Mouse (Mus musculus): ENCODE results near the gene Dcaf10. TPM values are rescaled to one million over a fixed set of nuclear protein-coding genes. Genes with fewer than 3 reads are reported as not detected.
"Not testable (repeated sequence)": the region's sequence is repeated elsewhere in the genome, so short reads cannot be mapped to it uniquely, and the experiment has no call there.

The Dcaf10 gene
- polyA plus RNA-seq, 1 experiment from 2014 or later, result 8.8 TPM

- H3K9me3 ChIP-seq (replicated peaks; ENCODE audit: control insufficient read depth, low read length), result no peaks in the 10 kb centered on the region
- no peak for ATAC-seq
- H3K4me1 ChIP-seq (ENCODE audit: control insufficient read depth, insufficient read depth, low read length), result no peaks in the 10 kb centered on the region
- no peak for DNase-seq (ENCODE audit: low spot score)
- H3K27me3 ChIP-seq (replicated peaks; ENCODE audit: control insufficient read depth, insufficient read depth, low read length), result no peaks in the 10 kb centered on the region
- no peak overlapping the region for H3K4me3 ChIP-seq (ENCODE audit: low read depth, low read length)
- no peak overlapping the region for H3K4me2 ChIP-seq (ENCODE audit: low read length)
- no peak overlapping the region for H3K27ac ChIP-seq (ENCODE audit: low read depth, low read length)
- H3K36me3 ChIP-seq (ENCODE audit: control insufficient read depth, insufficient read depth, low read length), result no peaks in the 10 kb centered on the region
- WGBS, result 74% methylated on average over 3 of the region's 3 CpGs
- no peak overlapping the region for H3K9ac ChIP-seq (ENCODE audit: low read length)
Measured at GRCm38 (mm10) chr4:45332466-45332865, 9.4 kb upstream of the Dcaf10 start.

GRCm38 (mm10) chr4:45341226-45341625, 675 bp upstream of the Dcaf10 start:
- Histone ChIP-seq H3K36me3 (ENCODE audit: control insufficient read depth, insufficient read depth, low read length) (0 out of 2 replicates have a peak, but pooled peaks cover 1% of the 10 kb centered on the region), H3K27ac (ENCODE audit: low read depth, low read length) (peak overlapping the region; percentile 92), H3K4me3 (ENCODE audit: low read depth, low read length) (peak overlapping the region; percentile 93; the same call in 1 of the 2 replicates), H3K27me3 (replicated peaks; ENCODE audit: control insufficient read depth, insufficient read depth, low read length) (no peaks in the 10 kb centered on the region), H3K9me3 (replicated peaks; ENCODE audit: control insufficient read depth, low read length) (no peaks in the 10 kb centered on the region), H3K4me1 (ENCODE audit: control insufficient read depth, insufficient read depth, low read length) (peaks cover 14% of the 10 kb centered on the region), H3K4me2 (ENCODE audit: low read length) (peak overlapping the region; percentile 90), H3K9ac (ENCODE audit: low read length) (peak overlapping the region; percentile 93; the same call in 1 of the 2 replicates)
- WGBS, result 55% methylated on average over 9 of the region's 9 CpGs
- DNase-seq (ENCODE audit: low spot score) (no peak), ATAC-seq (no peak)

- DNase-seq (ENCODE audit: low spot score), result peak; percentile 26
- peak within 1 kb of the TSS; percentile 92 for H3K27ac ChIP-seq (ENCODE audit: low read depth, low read length)
- under 1% methylated on average over 67 of the region's 76 CpGs for WGBS
- H3K9ac ChIP-seq (ENCODE audit: low read length), result peak within 1 kb of the TSS; percentile 93
- peak; percentile 85 for ATAC-seq
- H3K4me3 ChIP-seq (ENCODE audit: low read depth, low read length), result peak within 1 kb of the TSS; percentile 93
- peaks cover 14% of the 10 kb centered on the region for H3K4me1 ChIP-seq (ENCODE audit: control insufficient read depth, insufficient read depth, low read length)
- H3K9me3 ChIP-seq (replicated peaks; ENCODE audit: control insufficient read depth, low read length), result no peaks in the 10 kb centered on the region
- no peaks in the 10 kb centered on the region for H3K27me3 ChIP-seq (replicated peaks; ENCODE audit: control insufficient read depth, insufficient read depth, low read length)
- 0 out of 2 replicates have a peak, but pooled peaks cover 11% of the 10 kb centered on the region for H3K36me3 ChIP-seq (ENCODE audit: control insufficient read depth, insufficient read depth, low read length)
- peak within 1 kb of the TSS; percentile 90 for H3K4me2 ChIP-seq (ENCODE audit: low read length)
Measured at GRCm38 (mm10) chr4:45342286-45343155, 620 bp downstream of the Dcaf10 start, which contains the start of gene Exosc3. Exosc3 (minus strand) TSS chr4:45342732.

- ATAC-seq, result no peak
- DNase-seq (ENCODE audit: low spot score), result no peak
- WGBS, result 95% methylated on average over 3 of the region's 3 CpGs
Measured at GRCm38 (mm10) chr4:45356653-45357052, 14.8 kb downstream of the Dcaf10 start.

GRCm38 (mm10) chr4:45371261-45371660, 29.4 kb downstream of the Dcaf10 start:
- WGBS, result 84% methylated on average over 3 of the region's 3 CpGs
- ATAC-seq, result no peak

More at GRCm38 (mm10) chr4:45356653-45357052, 14.8 kb downstream of the Dcaf10 start:
- H3K4me3 ChIP-seq (ENCODE audit: low read depth, low read length), result no peak overlapping the region
- H3K4me1 ChIP-seq (ENCODE audit: control insufficient read depth, insufficient read depth, low read length), result no peaks in the 10 kb centered on the region
- no peak overlapping the region for H3K9ac ChIP-seq (ENCODE audit: low read length)
- H3K9me3 ChIP-seq (replicated peaks; ENCODE audit: control insufficient read depth, low read length), result no peaks in the 10 kb centered on the region
- H3K27me3 ChIP-seq (replicated peaks; ENCODE audit: control insufficient read depth, insufficient read depth, low read length), result no peaks in the 10 kb centered on the region
- no peak overlapping the region for H3K27ac ChIP-seq (ENCODE audit: low read depth, low read length)
- no peak overlapping the region for H3K4me2 ChIP-seq (ENCODE audit: low read length)
- H3K36me3 ChIP-seq (ENCODE audit: control insufficient read depth, insufficient read depth, low read length), result peaks cover 33% of the 10 kb centered on the region

GRCm38 (mm10) chr4:45374879-45375278, 33.0 kb downstream of the Dcaf10 start:
- H3K4me2 ChIP-seq (ENCODE audit: low read length), result no peak overlapping the region
- H3K4me3 ChIP-seq (ENCODE audit: low read depth, low read length), result no peak overlapping the region
- H3K9me3 ChIP-seq (replicated peaks; ENCODE audit: control insufficient read depth, low read length), result no peaks in the 10 kb centered on the region
- no peak overlapping the region for H3K9ac ChIP-seq (ENCODE audit: low read length)
- ATAC-seq, result no peak
- no peaks in the 10 kb centered on the region for H3K4me1 ChIP-seq (ENCODE audit: control insufficient read depth, insufficient read depth, low read length)
- no peak overlapping the region for H3K27ac ChIP-seq (ENCODE audit: low read depth, low read length)
- H3K36me3 ChIP-seq (ENCODE audit: control insufficient read depth, insufficient read depth, low read length), result peaks cover 67% of the 10 kb centered on the region
- DNase-seq (ENCODE audit: low spot score), result no peak
- 93% methylated on average over 5 of the region's 5 CpGs for WGBS
- H3K27me3 ChIP-seq (replicated peaks; ENCODE audit: control insufficient read depth, insufficient read depth, low read length), result no peaks in the 10 kb centered on the region

More at GRCm38 (mm10) chr4:45371261-45371660, 29.4 kb downstream of the Dcaf10 start:
- no peak overlapping the region for H3K27ac ChIP-seq (ENCODE audit: low read depth, low read length)
- peaks cover 59% of the 10 kb centered on the region for H3K36me3 ChIP-seq (ENCODE audit: control insufficient read depth, insufficient read depth, low read length)
- no peak overlapping the region for H3K4me3 ChIP-seq (ENCODE audit: low read depth, low read length)
- H3K9me3 ChIP-seq (replicated peaks; ENCODE audit: control insufficient read depth, low read length), result no peaks in the 10 kb centered on the region
- no peaks in the 10 kb centered on the region for H3K27me3 ChIP-seq (replicated peaks; ENCODE audit: control insufficient read depth, insufficient read depth, low read length)
- H3K4me2 ChIP-seq (ENCODE audit: low read length), result no peak overlapping the region
- DNase-seq (ENCODE audit: low spot score), result no peak
- H3K9ac ChIP-seq (ENCODE audit: low read length), result no peak overlapping the region
- H3K4me1 ChIP-seq (ENCODE audit: control insufficient read depth, insufficient read depth, low read length), result no peaks in the 10 kb centered on the region

GRCm38 (mm10) chr4:45376573-45376972, 34.7 kb downstream of the Dcaf10 start:
- no peak for DNase-seq (ENCODE audit: low spot score)
- no peak overlapping the region for H3K4me2 ChIP-seq (ENCODE audit: low read length)
- no peaks in the 10 kb centered on the region for H3K9me3 ChIP-seq (replicated peaks; ENCODE audit: control insufficient read depth, low read length)
- H3K4me1 ChIP-seq (ENCODE audit: control insufficient read depth, insufficient read depth, low read length), result no peaks in the 10 kb centered on the region
- no peak overlapping the region for H3K4me3 ChIP-seq (ENCODE audit: low read depth, low read length)
- no peak overlapping the region for H3K27ac ChIP-seq (ENCODE audit: low read depth, low read length)
- H3K36me3 ChIP-seq (ENCODE audit: control insufficient read depth, insufficient read depth, low read length), result peaks cover 55% of the 10 kb centered on the region
- H3K9ac ChIP-seq (ENCODE audit: low read length), result no peak overlapping the region
- ATAC-seq, result no peak
- 83% methylated on average over 4 of the region's 4 CpGs for WGBS
- no peaks in the 10 kb centered on the region for H3K27me3 ChIP-seq (replicated peaks; ENCODE audit: control insufficient read depth, insufficient read depth, low read length)

GRCm38 (mm10) chr4:45380903-45381580, 39.1 kb downstream of the Dcaf10 start:
- H3K36me3 ChIP-seq (ENCODE audit: control insufficient read depth, insufficient read depth, low read length), result peaks cover 12% of the 10 kb centered on the region
- not testable (repeated sequence) for H3K27ac ChIP-seq (ENCODE audit: low read depth, low read length); H3K4me3 ChIP-seq (ENCODE audit: low read depth, low read length); H3K4me1 ChIP-seq (ENCODE audit: control insufficient read depth, insufficient read depth, low read length); ATAC-seq; H3K9me3 ChIP-seq (replicated peaks; ENCODE audit: control insufficient read depth, low read length); DNase-seq (ENCODE audit: low spot score); H3K27me3 ChIP-seq (replicated peaks; ENCODE audit: control insufficient read depth, insufficient read depth, low read length); H3K4me2 ChIP-seq (ENCODE audit: low read length); H3K9ac ChIP-seq (ENCODE audit: low read length)
- 82% methylated on average over 10 of the region's 10 CpGs for WGBS
